Mouse (Mus musculus): ENCODE measurements around the gene Tmem147. TPM values are rescaled to one million over a fixed set of nuclear protein-coding genes. Genes with fewer than 3 reads are reported as not detected.

The Tmem147 gene
- polyA plus RNA-seq, 1 experiment from 2014 or later, result 249 TPM

Other genes starting within 250 kb of the Tmem147 start
- 9.9 and 13.0 TPM in 2 replicates for gene Prodh2, start 235.9 kb downstream of the Tmem147 start, polyA plus RNA-seq (2015; fragmentation: Nextera tagmentation; extraction: Ambion mirVana)
- 5.6 and 6.4 TPM in 2 replicates for gene Arhgap33, start 194.5 kb downstream of the Tmem147 start, polyA plus RNA-seq (2015; fragmentation: Nextera tagmentation; extraction: Ambion mirVana)
- gene Hspb6, start 177.4 kb downstream of the Tmem147 start, polyA plus RNA-seq (2015; fragmentation: Nextera tagmentation; extraction: Ambion mirVana), result 48.4 and 53.8 TPM in 2 replicates
- 6.3 and 7.6 TPM in 2 replicates for gene Proser3, start 177.2 kb downstream of the Tmem147 start, polyA plus RNA-seq (2015; fragmentation: Nextera tagmentation; extraction: Ambion mirVana)
- gene Lin37, start 169.7 kb downstream of the Tmem147 start, polyA plus RNA-seq (2015; fragmentation: Nextera tagmentation; extraction: Ambion mirVana), result 44.5 and 50.0 TPM in 2 replicates
- gene U2af1l4, start 166.2 kb downstream of the Tmem147 start, polyA plus RNA-seq (2015; fragmentation: Nextera tagmentation; extraction: Ambion mirVana), result 71.2 and 73.8 TPM in 2 replicates
- gene Gm49396, start 166.2 kb downstream of the Tmem147 start, polyA plus RNA-seq (2015; fragmentation: Nextera tagmentation; extraction: Ambion mirVana), result 9.2 and 9.3 TPM in 2 replicates
- 158 and 168 TPM in 2 replicates for gene Psenen, start 165.9 kb downstream of the Tmem147 start, polyA plus RNA-seq (2015; fragmentation: Nextera tagmentation; extraction: Ambion mirVana)
- 3.7 and 5.4 TPM in 2 replicates for gene Igflr1, start 164.1 kb downstream of the Tmem147 start, polyA plus RNA-seq (2015; fragmentation: Nextera tagmentation; extraction: Ambion mirVana)
- 6.8 and 7.1 TPM in 2 replicates for gene Kmt2b, start 140.8 kb downstream of the Tmem147 start, polyA plus RNA-seq (2015; fragmentation: Nextera tagmentation; extraction: Ambion mirVana)
- gene Zbtb32, start 130.6 kb downstream of the Tmem147 start, polyA plus RNA-seq (2015; fragmentation: Nextera tagmentation; extraction: Ambion mirVana), result 1.2 and 1.9 TPM in 2 replicates
- 5.9 and 7.3 TPM in 2 replicates for gene Upk1a, start 116.7 kb downstream of the Tmem147 start, polyA plus RNA-seq (2015; fragmentation: Nextera tagmentation; extraction: Ambion mirVana)
- gene Cox6b1, start 103.4 kb downstream of the Tmem147 start, polyA plus RNA-seq (2015; fragmentation: Nextera tagmentation; extraction: Ambion mirVana), result 1,335 and 1,344 TPM in 2 replicates
- gene Etv2, start 93.7 kb downstream of the Tmem147 start, polyA plus RNA-seq (2015; fragmentation: Nextera tagmentation; extraction: Ambion mirVana), result not detected in 2 replicates
- gene Rbm42, start 79.2 kb downstream of the Tmem147 start, polyA plus RNA-seq (2015; fragmentation: Nextera tagmentation; extraction: Ambion mirVana), result 93.8 and 95.7 TPM in 2 replicates
- gene Haus5, start 64.5 kb downstream of the Tmem147 start, polyA plus RNA-seq (2015; fragmentation: Nextera tagmentation; extraction: Ambion mirVana), result 33.7 and 39.4 TPM in 2 replicates
- gene Pmis2, start 57.9 kb downstream of the Tmem147 start, polyA plus RNA-seq (2015; fragmentation: Nextera tagmentation; extraction: Ambion mirVana), result not detected in 2 replicates
- gene 2200002J24Rik, start 30.6 kb downstream of the Tmem147 start, polyA plus RNA-seq (2015; fragmentation: Nextera tagmentation; extraction: Ambion mirVana), result 4.7 and 4.8 TPM in 2 replicates
- 1.6 and 2.5 TPM in 2 replicates for gene Atp4a, start 17.3 kb downstream of the Tmem147 start, polyA plus RNA-seq (2015; fragmentation: Nextera tagmentation; extraction: Ambion mirVana)
- gene Gapdhs, start 14.1 kb upstream of the Tmem147 start, polyA plus RNA-seq (2015; fragmentation: Nextera tagmentation; extraction: Ambion mirVana), result 0.32 TPM in 1 of 2 replicates, not detected in the other
- gene Sbsn, start 21.9 kb upstream of the Tmem147 start, polyA plus RNA-seq (2015; fragmentation: Nextera tagmentation; extraction: Ambion mirVana), result 0.89 and 1.6 TPM in 2 replicates
- gene Dmkn, start 34.2 kb upstream of the Tmem147 start, polyA plus RNA-seq (2015; fragmentation: Nextera tagmentation; extraction: Ambion mirVana), result 4.4 and 5.8 TPM in 2 replicates
- gene Krtdap, start 58.4 kb upstream of the Tmem147 start, polyA plus RNA-seq (2015; fragmentation: Nextera tagmentation; extraction: Ambion mirVana), result 1.5 and 3.4 TPM in 2 replicates
- 10.9 and 11.7 TPM in 2 replicates for gene Ffar2, start 94.2 kb upstream of the Tmem147 start, polyA plus RNA-seq (2015; fragmentation: Nextera tagmentation; extraction: Ambion mirVana)
- gene Ffar3, start 126.6 kb upstream of the Tmem147 start, polyA plus RNA-seq (2015; fragmentation: Nextera tagmentation; extraction: Ambion mirVana), result 0.78 TPM in 2 replicates
- 0.35 and 0.37 TPM in 2 replicates for gene Ffar1, start 132.0 kb upstream of the Tmem147 start, polyA plus RNA-seq (2015; fragmentation: Nextera tagmentation; extraction: Ambion mirVana)
- gene Cd22, start 150.8 kb upstream of the Tmem147 start, polyA plus RNA-seq (2015; fragmentation: Nextera tagmentation; extraction: Ambion mirVana), result 0.62 and 0.70 TPM in 2 replicates
- gene Mag, start 185.3 kb upstream of the Tmem147 start, polyA plus RNA-seq (2015; fragmentation: Nextera tagmentation; extraction: Ambion mirVana), result 0.31 TPM in 2 replicates
- not detected in 2 replicates for gene Hamp2, start 195.1 kb upstream of the Tmem147 start, polyA plus RNA-seq (2015; fragmentation: Nextera tagmentation; extraction: Ambion mirVana)
- gene Hamp, start 214.5 kb upstream of the Tmem147 start, polyA plus RNA-seq (2015; fragmentation: Nextera tagmentation; extraction: Ambion mirVana), result not detected in 2 replicates
- 12.9 and 13.3 TPM in 2 replicates for gene Usf2, start 227.3 kb upstream of the Tmem147 start, polyA plus RNA-seq (2015; fragmentation: Nextera tagmentation; extraction: Ambion mirVana)
- gene Lsr, start 243.9 kb upstream of the Tmem147 start, polyA plus RNA-seq (2015; fragmentation: Nextera tagmentation; extraction: Ambion mirVana), result 164 and 166 TPM in 2 replicates
- gene Fam187b, start 244.2 kb upstream of the Tmem147 start, polyA plus RNA-seq (2015; fragmentation: Nextera tagmentation; extraction: Ambion mirVana), result 12.8 and 13.7 TPM in 2 replicates